Mouse (Mus musculus) stomach, embryonic 16.5 days (tissue): Measurements from ENCODE around the gene Trnp1. TPM values are rescaled to one million over a fixed set of nuclear protein-coding genes. Genes with fewer than 3 reads are reported as not detected.
A peak's percentile ranks its signal among the peaks of the same experiment; 100 is the strongest.

ENCODE experiments used
- ATAC-seq: fragments of 200-750 bp; cut with Nextera tagmentation; 2 replicates; pipeline ENCODE4 v1.8.0; 2017; ENCODE audit warnings: moderate number of reproducible peaks, moderate TSS enrichment; ENCODE audit not compliant: insufficient read depth, low FRiP score
- H3K27ac ChIP-seq: fragments of 300-500 bp; sonication (generic); 2 replicates; pipeline ENCODE4 v1.5.1; 2014; ENCODE audit warnings: low read length
- H3K27me3 ChIP-seq: fragments of 300-500 bp; sonication (generic); 2 replicates; pipeline ENCODE4 v1.6.1; 2014; ENCODE audit warnings: low read length, control low read depth, mixed read lengths; ENCODE audit not compliant: control insufficient read depth, insufficient read depth
- H3K36me3 ChIP-seq: fragments of 300-500 bp; sonication (generic); 2 replicates; pipeline ENCODE4 v1.6.1; 2014; ENCODE audit warnings: low read length; ENCODE audit not compliant: control insufficient read depth, insufficient read depth
- H3K4me1 ChIP-seq: fragments of 300-500 bp; sonication (generic); 2 replicates; pipeline ENCODE4 v1.6.1; 2014; ENCODE audit warnings: low read length, control low read depth, mixed read lengths; ENCODE audit not compliant: control insufficient read depth, insufficient read depth
- H3K4me2 ChIP-seq: fragments of 300-500 bp; sonication (generic); 2 replicates; pipeline ENCODE4 v1.6.1; 2014; ENCODE audit warnings: low read depth, low read length, mixed read lengths
- H3K4me3 ChIP-seq: fragments of 300-500 bp; sonication (generic); replicated peaks from 2 replicates; pipeline ENCODE4 v1.5.1; 2014; ENCODE audit warnings: mild to moderate bottlenecking, low read length
- H3K9ac ChIP-seq: fragments of 300-500 bp; sonication (generic); 2 replicates; pipeline ENCODE4 v1.6.1; 2014; ENCODE audit warnings: low read length
- H3K9me3 ChIP-seq: fragments of 300-500 bp; sonication (generic); replicated peaks from 2 replicates; pipeline ENCODE4 v1.6.1; 2016; ENCODE audit warnings: low read length, control low read depth; ENCODE audit not compliant: control insufficient read depth
- WGBS: fragments of 180-500 bp; shearing (Covaris S2); extraction: QIAGEN DNeasy Blood & Tissue Kit; methylation state at CpG from one replicate; pipeline ENCODE4 v1.1.7; 2014; 5-methylcytosine and 5-hydroxymethylcytosine counted together
- polyA plus RNA-seq: library from polyadenylated mRNA; unstranded; fragments of >200 nt; fragmentation: Nextera tagmentation; extraction: Ambion mirVana; gene quantifications from 2 replicates; pipeline ENCODE4 v1.2.1, GENCODE M21; 2015

The Trnp1 gene
- polyA plus RNA-seq, 1 experiment from 2014 or later, result 0.75 TPM

DNA sequence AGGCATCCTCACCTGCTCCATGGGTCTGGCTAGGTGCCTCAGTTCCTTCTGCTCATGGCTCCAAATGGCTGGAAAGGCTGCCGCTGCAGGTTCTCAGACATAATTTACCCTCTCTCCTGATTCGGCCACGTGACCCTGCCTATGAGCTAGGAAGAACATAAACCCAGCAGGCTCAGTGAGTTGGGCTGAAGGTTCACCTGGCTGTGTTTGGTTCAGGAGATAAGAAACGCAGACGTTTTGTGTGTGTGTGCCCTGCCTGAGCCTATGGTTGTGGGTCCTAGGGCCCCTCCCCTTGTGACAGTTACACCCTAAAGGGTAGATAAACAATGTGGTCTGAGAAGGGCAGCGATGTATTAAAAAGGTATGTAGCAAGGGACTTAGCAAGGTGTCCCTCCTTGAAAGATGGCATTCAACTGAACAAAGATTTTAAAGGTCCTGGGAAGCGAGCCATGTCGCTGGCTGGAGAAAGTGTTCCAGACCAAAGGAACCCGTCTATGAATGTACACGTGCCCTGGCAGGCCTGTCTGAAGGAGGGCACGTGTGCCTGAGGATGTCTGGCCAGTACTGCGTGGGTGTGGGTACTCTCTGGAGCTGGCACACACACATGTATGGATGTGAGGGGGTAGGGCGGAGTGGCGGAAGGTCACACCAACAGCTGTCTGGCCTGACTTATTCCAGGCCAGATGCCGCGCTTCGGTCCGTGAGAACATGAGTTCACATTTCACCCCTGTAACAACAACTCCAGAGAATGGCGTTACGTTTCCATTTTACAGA lies 9.5 kb downstream of the Trnp1 start:
- H3K4me3 ChIP-seq, result no peak overlapping the region
- 68% methylated on average over 20 of the region's 20 CpGs for WGBS
- no peak overlapping the region for H3K4me2 ChIP-seq
- H3K4me1 ChIP-seq, result peaks cover 21% of the 10 kb centered on the region
- H3K9ac ChIP-seq, result no peak overlapping the region
- no peaks in the 10 kb centered on the region for H3K9me3 ChIP-seq
- H3K36me3 ChIP-seq, result no peaks in the 10 kb centered on the region
- H3K27me3 ChIP-seq, result no peaks in the 10 kb centered on the region
- peak; percentile 63; the same call in 1 of the 2 replicates for ATAC-seq
- peak overlapping the region; percentile 79 for H3K27ac ChIP-seq

DNA sequence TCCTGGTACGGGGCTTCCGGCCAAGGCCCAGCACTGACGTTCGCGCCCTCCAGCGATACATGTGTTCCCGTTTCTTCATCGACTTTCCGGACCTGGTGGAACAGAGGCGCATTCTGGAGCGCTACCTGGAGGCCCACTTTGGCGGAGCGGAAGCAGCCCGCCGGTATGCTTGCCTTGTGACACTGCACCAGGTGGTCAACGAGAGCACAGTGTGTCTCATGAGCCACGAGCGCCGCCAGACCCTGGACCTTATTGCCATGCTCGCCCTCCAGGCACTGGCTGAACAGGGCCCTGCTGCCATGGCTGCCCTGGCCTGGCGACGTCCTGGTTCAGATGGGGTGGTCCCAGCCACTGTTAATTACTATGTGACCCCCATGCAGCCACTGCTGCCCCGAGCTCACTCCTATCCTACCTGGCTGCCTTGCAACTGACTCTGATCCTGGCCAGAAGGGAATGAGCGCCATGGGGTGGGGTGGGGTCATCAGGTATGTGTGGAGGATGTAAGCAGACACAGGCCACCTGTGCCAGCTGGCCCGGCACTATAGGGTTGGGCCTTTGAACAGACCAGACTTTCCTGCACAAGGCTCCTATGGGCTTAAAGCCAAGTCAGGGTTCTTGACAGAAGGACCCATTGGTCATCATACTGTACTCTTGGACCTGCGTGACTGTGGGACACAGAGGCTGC lies 11.5 kb downstream of the Trnp1 start:
- H3K9me3 ChIP-seq, result no peaks in the 10 kb centered on the region
- no peak overlapping the region for H3K4me2 ChIP-seq
- peaks cover 17% of the 10 kb centered on the region for H3K4me1 ChIP-seq
- no peak for ATAC-seq
- H3K36me3 ChIP-seq, result no peaks in the 10 kb centered on the region
- no peaks in the 10 kb centered on the region; the same call in 1 of the 2 replicates for H3K27me3 ChIP-seq
- WGBS, result 95% methylated on average over 26 of the region's 26 CpGs
- H3K9ac ChIP-seq, result no peak overlapping the region
- H3K27ac ChIP-seq, result no peak overlapping the region
- no peak overlapping the region for H3K4me3 ChIP-seq

DNA sequence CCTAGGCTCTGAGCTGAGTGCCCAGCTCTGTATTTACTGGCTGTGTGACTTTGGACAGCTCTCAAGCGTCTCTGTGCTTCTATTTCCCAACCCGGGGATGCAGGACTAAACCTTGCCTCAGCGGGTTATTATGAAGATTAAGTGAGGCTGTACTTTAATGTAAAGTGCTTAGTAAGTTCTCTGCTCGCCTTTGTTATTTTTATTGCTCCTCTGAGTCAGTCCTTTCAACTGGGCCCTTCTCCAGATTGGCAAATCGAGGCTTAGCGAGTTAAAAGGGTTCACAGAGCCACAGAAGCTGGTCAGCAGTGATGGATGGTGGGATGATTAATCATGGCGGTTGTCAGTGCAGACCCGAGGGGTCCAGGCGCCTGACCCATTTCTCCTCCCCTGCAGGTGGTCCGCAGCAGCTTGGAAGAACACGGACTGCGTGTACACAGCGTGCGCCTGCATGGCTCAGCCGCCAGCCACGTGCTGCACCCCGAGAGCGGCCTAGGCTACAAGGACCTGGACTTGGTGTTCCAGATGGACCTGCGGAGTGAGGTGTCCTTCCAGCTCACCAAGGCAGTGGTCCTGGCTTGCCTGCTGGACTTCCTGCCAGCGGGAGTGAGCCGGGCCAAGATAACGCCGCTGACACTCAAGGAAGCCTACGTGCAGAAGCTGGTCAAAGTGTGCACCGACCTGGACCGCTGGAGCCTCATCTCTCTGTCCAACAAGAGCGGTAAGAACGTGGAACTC lies 12.5 kb downstream of the Trnp1 start:
- Histone ChIP-seq H3K4me2 (no peak overlapping the region), H3K9ac (no peak overlapping the region), H3K4me1 (peaks cover 16% of the 10 kb centered on the region), H3K4me3 (no peak overlapping the region), H3K27ac (no peak overlapping the region), H3K9me3 (no peaks in the 10 kb centered on the region), H3K27me3 (peaks cover 2% of the 10 kb centered on the region), H3K36me3 (no peaks in the 10 kb centered on the region)
- ATAC-seq, result no peak
- 81% methylated on average over 28 of the region's 28 CpGs for WGBS

DNA sequence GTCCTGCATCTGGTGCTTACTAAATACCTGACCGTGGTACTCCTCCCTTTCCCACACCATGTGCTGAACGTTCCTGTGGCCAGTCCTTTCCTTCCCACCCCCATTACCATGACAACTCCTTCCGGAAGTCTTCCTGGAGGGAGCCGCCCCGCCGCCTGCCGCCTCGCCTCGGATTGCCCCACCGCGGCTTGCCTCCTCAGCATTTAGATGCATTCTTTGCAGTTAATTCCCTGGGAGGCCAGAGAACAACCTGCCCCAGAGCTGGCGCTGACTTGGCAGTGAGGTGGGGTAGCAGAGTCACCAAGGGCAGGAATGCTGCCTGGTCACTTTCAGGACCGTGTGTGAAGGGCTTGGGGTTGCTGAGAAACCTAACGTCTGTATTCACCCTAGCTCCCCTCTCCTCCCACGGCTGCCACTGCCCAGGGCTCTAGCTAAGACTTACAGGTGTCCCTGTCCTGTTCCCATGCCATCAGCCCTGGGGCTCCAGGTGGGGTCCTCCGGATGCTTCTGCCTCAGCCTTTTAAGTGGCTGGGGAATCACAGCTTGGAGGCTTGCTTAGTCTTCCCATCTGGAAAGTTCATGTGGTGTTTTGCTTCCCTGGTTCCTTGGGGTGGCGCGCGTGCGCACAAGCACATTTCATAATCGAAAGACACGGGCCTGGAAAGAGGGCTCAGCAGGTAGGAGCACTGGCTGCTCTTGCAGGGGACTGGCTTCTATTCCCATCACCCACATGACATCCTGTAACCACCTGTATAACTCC lies 13.9 kb downstream of the Trnp1 start:
- Histone ChIP-seq H3K9me3 (no peaks in the 10 kb centered on the region), H3K27me3 (peaks cover 10% of the 10 kb centered on the region), H3K4me1 (peaks cover 24% of the 10 kb centered on the region), H3K4me3 (peak overlapping the region; percentile 13; the same call in 1 of the 2 replicates), H3K4me2 (peak overlapping the region; percentile 44), H3K9ac (peak overlapping the region; percentile 58), H3K27ac (peak overlapping the region; percentile 81), H3K36me3 (no peaks in the 10 kb centered on the region)
- 10% methylated on average over 22 of the region's 22 CpGs for WGBS
- 0 out of 2 replicates have a peak, but pooled peaks have one; percentile 6 for ATAC-seq

DNA sequence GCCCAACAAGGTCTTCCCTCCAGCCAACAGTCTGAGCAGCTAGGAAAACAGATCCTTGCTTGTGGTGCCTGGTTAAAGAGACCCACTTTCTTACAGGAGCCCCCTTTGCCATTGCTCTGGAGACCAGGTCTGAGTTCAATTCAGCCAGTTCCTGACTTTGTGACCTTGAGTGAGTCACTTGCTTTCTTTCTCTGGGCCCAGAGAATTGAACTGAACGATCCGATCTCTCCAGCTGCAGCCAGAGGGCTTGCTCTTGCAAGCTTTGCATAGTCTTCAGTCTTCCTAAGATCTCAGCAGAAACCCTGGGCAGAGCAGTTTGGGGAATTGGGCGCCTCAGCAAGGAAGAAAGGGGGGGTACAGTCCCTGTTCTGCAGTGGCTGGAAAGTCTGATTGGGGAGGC lies 15.9 kb downstream of the Trnp1 start:
- no peak overlapping the region for H3K27ac ChIP-seq
- H3K27me3 ChIP-seq, result peaks cover 10% of the 10 kb centered on the region
- H3K36me3 ChIP-seq, result no peaks in the 10 kb centered on the region
- no peak for ATAC-seq
- no peak overlapping the region for H3K4me2 ChIP-seq
- H3K9ac ChIP-seq, result no peak overlapping the region
- H3K9me3 ChIP-seq, result no peaks in the 10 kb centered on the region
- no peak overlapping the region for H3K4me3 ChIP-seq
- WGBS, result 81% methylated on average over 3 of the region's 3 CpGs
- peaks cover 22% of the 10 kb centered on the region for H3K4me1 ChIP-seq

DNA sequence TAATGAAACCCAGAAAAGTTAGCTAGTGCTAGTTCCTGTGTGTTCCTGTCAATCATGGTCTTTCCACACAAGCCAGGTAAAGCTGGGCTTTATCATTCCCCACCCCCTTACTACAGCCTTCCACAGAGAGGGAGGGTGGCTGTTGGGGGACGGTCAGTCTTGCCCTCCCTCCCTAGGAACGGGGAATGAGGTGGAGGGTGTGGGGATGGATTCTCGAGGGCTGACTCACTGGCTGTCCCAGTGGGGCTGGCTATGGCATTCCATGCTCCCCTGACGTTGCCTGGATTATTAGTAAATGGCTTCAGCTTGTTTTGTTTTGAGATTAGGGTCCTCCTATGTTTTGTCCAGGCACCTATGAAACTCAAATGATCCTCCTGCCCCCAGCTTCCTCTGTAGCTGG lies 16.9 kb downstream of the Trnp1 start:
- Histone ChIP-seq H3K9me3 (no peaks in the 10 kb centered on the region), H3K27ac (no peak overlapping the region), H3K27me3 (peaks cover 10% of the 10 kb centered on the region), H3K4me3 (no peak overlapping the region), H3K9ac (peak overlapping the region; percentile 40; the same call in 1 of the 2 replicates), H3K36me3 (no peaks in the 10 kb centered on the region), H3K4me2 (no peak overlapping the region), H3K4me1 (peaks cover 22% of the 10 kb centered on the region)
- 10% methylated on average over 4 of the region's 4 CpGs for WGBS
- ATAC-seq, result no peak

DNA sequence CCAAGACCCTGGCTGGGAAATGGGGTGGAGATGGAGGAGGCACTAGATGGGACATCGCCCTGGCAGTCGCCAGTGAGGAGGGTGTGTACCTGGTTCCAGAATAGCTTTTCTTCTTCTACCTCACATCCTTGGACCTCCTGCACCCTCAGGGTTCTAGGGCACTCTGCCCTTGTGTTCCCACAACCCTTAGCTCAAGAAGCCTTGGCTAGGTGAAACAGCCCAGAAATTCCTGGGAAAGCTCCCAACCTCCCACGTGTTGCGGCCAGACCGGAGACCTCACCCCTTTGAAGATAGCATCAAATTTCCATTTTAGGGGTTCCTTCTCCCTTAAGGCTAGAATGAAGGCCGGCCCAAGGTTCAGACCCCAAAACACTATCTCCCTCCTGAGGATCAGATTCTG lies 17.6 kb downstream of the Trnp1 start:
- 51% methylated on average over 6 of the region's 6 CpGs for WGBS
- H3K36me3 ChIP-seq, result no peaks in the 10 kb centered on the region
- no peaks in the 10 kb centered on the region for H3K9me3 ChIP-seq
- peaks cover 10% of the 10 kb centered on the region for H3K27me3 ChIP-seq
- H3K4me1 ChIP-seq, result peaks cover 22% of the 10 kb centered on the region
- 0 out of 2 replicates have a peak overlapping the region, but pooled peaks have one; percentile 70 for H3K9ac ChIP-seq
- H3K4me2 ChIP-seq, result peak overlapping the region; percentile 68
- no peak overlapping the region for H3K27ac ChIP-seq
- no peak for ATAC-seq
- H3K4me3 ChIP-seq, result peak overlapping the region; percentile 54

DNA sequence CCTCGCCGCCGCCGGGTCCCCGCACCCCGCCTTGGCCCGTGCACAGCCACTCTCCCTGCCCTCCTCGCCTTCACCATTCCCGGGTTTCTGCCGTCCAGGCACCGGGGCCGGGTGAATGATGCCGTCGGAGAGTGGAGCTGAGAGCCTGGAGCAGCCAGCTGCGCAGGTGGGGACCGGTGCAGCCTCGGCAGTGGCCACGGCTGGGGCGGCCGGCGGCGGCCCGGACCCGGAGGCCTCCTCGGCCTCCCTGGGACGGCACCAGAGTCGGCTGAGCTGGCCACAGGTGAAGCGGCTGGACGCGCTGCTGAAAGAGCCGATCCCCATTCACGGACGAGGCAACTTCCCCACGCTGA lies 18.2 kb downstream of the Trnp1 start:
- no peak for ATAC-seq
- Histone ChIP-seq H3K27ac (no peak overlapping the region), H3K4me3 (peak overlapping the region; percentile 54), H3K27me3 (peaks cover 10% of the 10 kb centered on the region), H3K9ac (peak overlapping the region; percentile 70), H3K4me1 (peaks cover 22% of the 10 kb centered on the region), H3K9me3 (no peaks in the 10 kb centered on the region), H3K4me2 (peak overlapping the region; percentile 68), H3K36me3 (no peaks in the 10 kb centered on the region)
- 4% methylated on average over 34 of the region's 34 CpGs for WGBS
